Mouse (Mus musculus) hindbrain, embryonic 16.5 days (tissue): ENCODE data around the gene Arhgap10. TPM values are rescaled to one million over a fixed set of nuclear protein-coding genes. Genes with fewer than 3 reads are reported as not detected.

Source experiments
- ATAC-seq: fragments of 200-750 bp; cut with Nextera tagmentation; 2 replicates; pipeline ENCODE4 v1.8.0; 2017; ENCODE audit warnings: moderate TSS enrichment, moderate library complexity
- H3K27ac ChIP-seq: fragments of 300-500 bp; sonication (generic); 2 replicates; pipeline ENCODE4 v1.5.1; 2014; ENCODE audit warnings: low read depth, mild to moderate bottlenecking, control low read depth, low read length, moderate library complexity
- H3K27me3 ChIP-seq: fragments of 300-500 bp; sonication (generic); replicated peaks from 2 replicates; pipeline ENCODE4 v1.6.1; 2014; ENCODE audit warnings: low read length; ENCODE audit not compliant: control insufficient read depth, insufficient read depth
- H3K36me3 ChIP-seq: fragments of 300-500 bp; sonication (generic); 2 replicates; pipeline ENCODE4 v1.6.1; 2014; ENCODE audit warnings: mild to moderate bottlenecking, low read length, moderate library complexity, mixed read lengths; ENCODE audit not compliant: control insufficient read depth, insufficient read depth
- H3K4me1 ChIP-seq: fragments of 300-500 bp; sonication (generic); 2 replicates; pipeline ENCODE4 v1.6.1; 2014; ENCODE audit warnings: low read depth, low read length; ENCODE audit not compliant: control insufficient read depth, insufficient read depth
- H3K4me2 ChIP-seq: fragments of 300-500 bp; sonication (generic); 2 replicates; pipeline ENCODE4 v1.6.1; 2014; ENCODE audit warnings: mild to moderate bottlenecking, low read length, control low read depth, moderate library complexity
- H3K4me3 ChIP-seq: fragments of 300-500 bp; sonication (generic); 2 replicates; pipeline ENCODE4 v1.5.1; 2014; ENCODE audit warnings: mild to moderate bottlenecking, low read length, control low read depth, moderate library complexity
- H3K9ac ChIP-seq: fragments of 300-500 bp; sonication (generic); 2 replicates; pipeline ENCODE4 v1.6.1; 2014; ENCODE audit warnings: low read depth, mild to moderate bottlenecking, control low read depth, low read length, moderate library complexity
- H3K9me3 ChIP-seq: fragments of 300-500 bp; sonication (generic); 2 replicates; pipeline ENCODE4 v1.6.1; 2014; ENCODE audit warnings: mild to moderate bottlenecking, low read length, moderate library complexity; ENCODE audit not compliant: control insufficient read depth
- WGBS: fragments of 180-500 bp; shearing (Covaris S2); extraction: QIAGEN DNeasy Blood & Tissue Kit; methylation state at CpG from one replicate; pipeline ENCODE4 v1.1.7; 2014; 5-methylcytosine and 5-hydroxymethylcytosine counted together
- polyA plus RNA-seq: library from polyadenylated mRNA; unstranded; fragments of >200 nt; fragmentation: Nextera tagmentation; extraction: Ambion mirVana; gene quantifications from 2 replicates; pipeline ENCODE4 v1.2.1, GENCODE M21; 2015

Arhgap10 gene
- polyA plus RNA-seq, 1 experiment from 2014 or later, result 5.0 TPM

DNA sequence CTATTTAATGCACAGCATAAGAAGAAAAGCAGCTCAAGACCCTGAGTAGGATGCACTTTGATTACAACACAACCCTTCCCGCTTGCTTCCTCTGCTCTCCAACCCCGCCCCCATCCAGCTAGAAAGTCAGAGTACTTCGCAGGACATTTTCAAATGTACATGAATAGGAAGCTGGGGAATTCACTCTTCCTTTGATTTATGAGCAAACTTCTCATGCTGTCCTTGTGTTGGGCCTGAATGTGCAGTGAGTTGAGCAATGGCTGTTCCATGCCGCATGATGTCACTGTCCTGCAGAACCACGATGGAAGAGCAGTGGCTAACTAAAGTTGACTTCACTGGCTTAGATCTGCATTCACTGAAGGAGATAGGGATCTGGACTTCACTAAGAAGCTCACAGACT, 242.2 kb downstream of the Arhgap10 start:
- no peak for ATAC-seq
- no peaks in the 10 kb centered on the region for H3K9me3 ChIP-seq
- H3K27me3 ChIP-seq, result no peaks in the 10 kb centered on the region
- no peaks in the 10 kb centered on the region for H3K36me3 ChIP-seq
- H3K9ac ChIP-seq, result no peak overlapping the region
- H3K4me3 ChIP-seq, result no peak overlapping the region
- no peak overlapping the region for H3K4me2 ChIP-seq
- H3K27ac ChIP-seq, result no peak overlapping the region
- H3K4me1 ChIP-seq, result no peaks in the 10 kb centered on the region
- WGBS, result 91% methylated on average over 5 of the region's 5 CpGs

DNA sequence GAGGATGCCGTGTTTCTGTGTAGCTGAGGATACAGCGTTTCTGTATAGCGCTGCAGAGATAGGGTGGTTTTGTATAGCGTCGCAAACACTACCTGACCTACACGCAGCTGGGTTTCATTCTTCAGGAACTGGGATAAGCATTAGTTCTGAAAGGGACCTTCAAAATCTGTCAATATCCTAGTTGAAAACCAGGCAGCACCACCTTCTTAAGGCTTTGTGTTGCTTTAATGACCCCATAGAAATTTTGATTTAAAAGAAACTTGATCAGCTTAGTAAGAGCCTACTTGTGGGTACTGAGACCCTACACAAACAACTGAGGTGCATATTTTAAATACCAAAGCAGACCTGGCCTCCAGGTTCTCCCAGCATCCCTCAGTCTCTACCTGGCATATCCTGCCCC, 245.6 kb downstream of the Arhgap10 start:
- H3K4me1 ChIP-seq, result no peaks in the 10 kb centered on the region
- H3K27ac ChIP-seq, result no peak overlapping the region
- H3K9ac ChIP-seq, result no peak overlapping the region
- no peaks in the 10 kb centered on the region for H3K36me3 ChIP-seq
- H3K9me3 ChIP-seq, result no peaks in the 10 kb centered on the region; the same call in none of the 2 replicates
- H3K4me2 ChIP-seq, result no peak overlapping the region
- no peaks in the 10 kb centered on the region for H3K27me3 ChIP-seq
- WGBS, result 91% methylated on average over 6 of the region's 6 CpGs
- ATAC-seq, result no peak
- no peak overlapping the region for H3K4me3 ChIP-seq

- Histone ChIP-seq H3K9ac (no peak overlapping the region), H3K27me3 (no peaks in the 10 kb centered on the region), H3K27ac (no peak overlapping the region), H3K9me3 (no peaks in the 10 kb centered on the region; the same call in none of the 2 replicates), H3K4me2 (no peak overlapping the region), H3K4me3 (no peak overlapping the region), H3K4me1 (no peaks in the 10 kb centered on the region), H3K36me3 (no peaks in the 10 kb centered on the region)
- no peak for ATAC-seq
- 60% methylated on average over 1 of the region's 1 CpGs for WGBS
Measured at GRCm38 (mm10) chr8:77267941-77268405, 249.8 kb downstream of the Arhgap10 start.

DNA sequence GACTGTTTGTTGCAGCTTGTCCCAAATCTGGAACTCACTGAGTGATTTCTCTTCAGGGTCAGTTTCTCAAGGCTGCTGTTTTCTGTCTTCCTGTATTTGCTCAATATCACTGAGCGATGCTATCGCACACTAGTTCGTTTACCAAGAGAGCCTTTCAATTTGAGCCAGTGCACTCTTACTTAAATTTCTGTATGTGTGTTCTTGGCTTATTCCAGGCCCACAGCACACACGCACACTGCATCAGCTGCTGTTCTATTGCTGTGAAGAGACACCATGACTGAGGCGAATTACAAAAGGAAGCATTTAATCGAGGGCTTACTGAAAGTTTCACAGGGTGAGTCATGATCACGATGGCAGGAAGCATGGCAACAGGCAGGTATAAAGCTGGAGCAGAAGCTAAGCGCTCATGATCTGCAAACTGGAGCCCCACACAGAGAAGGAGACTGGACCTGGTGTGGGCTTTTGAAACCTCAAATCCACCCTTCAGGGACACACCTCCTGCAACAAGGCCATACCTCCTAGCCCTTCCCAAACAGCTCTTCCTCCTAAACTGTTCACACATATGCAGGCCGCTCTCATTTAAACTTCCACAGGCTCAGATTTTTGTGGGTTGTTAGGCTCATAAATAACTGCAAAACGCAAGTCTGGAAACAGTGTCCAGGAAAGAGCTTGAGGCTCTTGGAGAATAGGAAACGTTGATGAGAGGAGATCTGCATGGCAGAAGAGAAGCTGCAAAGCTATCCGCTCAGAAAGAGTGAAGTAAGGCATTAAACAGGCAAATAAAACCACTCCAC, 255.3 kb downstream of the Arhgap10 start:
- Histone ChIP-seq H3K36me3 (no peaks in the 10 kb centered on the region), H3K27me3 (no peaks in the 10 kb centered on the region), H3K4me2 (no peak overlapping the region), H3K9me3 (no peaks in the 10 kb centered on the region), H3K4me1 (no peaks in the 10 kb centered on the region), H3K4me3 (no peak overlapping the region), H3K27ac (no peak overlapping the region), H3K9ac (no peak overlapping the region)
- ATAC-seq, result no peak
- WGBS, result 87% methylated on average over 12 of the region's 12 CpGs

- Histone ChIP-seq H3K4me3 (no peak overlapping the region), H3K9ac (no peak overlapping the region), H3K27me3 (no peaks in the 10 kb centered on the region), H3K4me1 (no peaks in the 10 kb centered on the region), H3K4me2 (no peak overlapping the region), H3K27ac (no peak overlapping the region), H3K36me3 (no peaks in the 10 kb centered on the region), H3K9me3 (no peaks in the 10 kb centered on the region)
- no peak for ATAC-seq
- 91% methylated on average over 6 of the region's 6 CpGs for WGBS
Measured at GRCm38 (mm10) chr8:77261215-77261614, 256.5 kb downstream of the Arhgap10 start.

DNA sequence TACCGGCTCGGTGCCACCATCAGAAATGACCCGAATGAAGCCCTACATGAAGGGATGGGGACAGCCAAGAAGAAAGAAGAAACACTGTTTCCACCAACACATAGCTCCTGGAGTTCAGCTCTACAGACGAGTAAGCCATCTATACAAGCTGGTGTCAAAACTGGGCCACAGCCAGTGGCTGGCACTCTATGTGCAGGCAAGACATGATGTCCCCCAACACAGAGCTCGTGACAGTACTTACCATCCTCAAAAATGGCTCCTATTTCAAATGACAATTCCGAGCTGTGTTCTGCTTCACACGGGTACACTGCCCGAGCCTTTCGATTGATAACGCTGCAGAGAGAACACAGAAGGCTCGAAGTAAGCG, 260.7 kb downstream of the Arhgap10 start:
- Histone ChIP-seq H3K36me3 (no peaks in the 10 kb centered on the region), H3K4me1 (no peaks in the 10 kb centered on the region; the same call in 1 of the 2 replicates), H3K4me2 (no peak overlapping the region), H3K27ac (no peak overlapping the region), H3K4me3 (no peak overlapping the region), H3K9ac (no peak overlapping the region), H3K9me3 (no peaks in the 10 kb centered on the region), H3K27me3 (no peaks in the 10 kb centered on the region)
- 0 out of 2 replicates have a peak, but pooled peaks have one; percentile 29 for ATAC-seq
- 94% methylated on average over 12 of the region's 12 CpGs for WGBS

DNA sequence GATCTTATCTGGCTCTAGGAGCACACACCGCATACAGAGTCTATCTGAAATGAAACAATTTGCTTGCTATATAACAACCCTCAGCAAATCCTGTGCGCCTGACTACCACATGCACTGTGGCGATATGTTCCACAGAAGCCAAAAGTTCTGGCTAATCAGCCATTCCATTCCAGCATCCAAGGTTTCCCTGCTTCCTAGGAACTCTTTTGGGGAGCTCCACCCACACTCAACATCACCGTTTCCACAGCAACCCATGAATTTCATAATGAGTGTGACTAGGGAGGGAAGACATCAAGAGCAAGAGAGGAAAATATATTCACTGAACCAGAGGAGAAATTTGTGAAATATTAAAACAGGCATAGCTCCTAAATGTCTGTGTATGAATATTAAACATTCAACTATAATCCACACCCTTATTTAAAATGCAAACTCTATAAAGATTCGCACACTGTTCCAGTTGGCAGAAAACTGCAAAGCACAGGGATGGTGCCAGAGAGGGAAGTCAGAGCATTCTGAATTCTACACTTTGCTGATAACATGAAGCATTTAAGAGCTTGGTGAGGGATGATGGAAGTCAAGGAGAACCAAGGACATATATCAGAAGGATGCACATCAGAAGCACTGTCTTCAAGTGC, 261.2 kb downstream of the Arhgap10 start:
- WGBS, result 89% methylated on average over 5 of the region's 5 CpGs

DNA sequence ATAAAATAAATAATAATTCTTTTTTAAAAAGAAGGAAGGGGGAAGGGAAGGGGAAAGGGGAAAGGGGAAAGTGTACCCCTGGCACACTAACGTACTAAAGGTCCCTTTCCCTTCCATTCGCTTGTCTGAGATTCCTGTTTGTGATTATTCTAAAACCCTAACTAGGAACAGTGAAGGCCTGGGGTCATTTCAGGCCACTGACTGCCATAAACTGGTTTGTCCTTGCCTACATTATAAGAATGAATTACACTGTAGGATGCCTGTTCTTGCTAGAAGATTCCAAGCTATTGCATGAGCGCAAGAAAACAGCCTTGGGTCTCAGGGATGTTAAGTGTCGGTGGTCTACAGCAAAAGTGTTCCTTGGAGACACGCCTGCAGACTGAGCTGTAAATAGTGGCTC, 263.3 kb downstream of the Arhgap10 start:
- H3K27me3 ChIP-seq, result no peaks in the 10 kb centered on the region
- H3K9me3 ChIP-seq, result no peaks in the 10 kb centered on the region
- no peaks in the 10 kb centered on the region for H3K36me3 ChIP-seq
- no peak overlapping the region for H3K9ac ChIP-seq
- no peak overlapping the region for H3K4me3 ChIP-seq
- H3K4me1 ChIP-seq, result no peaks in the 10 kb centered on the region; the same call in 1 of the 2 replicates
- ATAC-seq, result no peak
- H3K4me2 ChIP-seq, result no peak overlapping the region
- H3K27ac ChIP-seq, result no peak overlapping the region
- WGBS, result 68% methylated on average over 5 of the region's 5 CpGs

More for the DNA sequence above, 261.2 kb downstream of the Arhgap10 start:
- H3K9me3 ChIP-seq, result no peaks in the 10 kb centered on the region
- H3K4me3 ChIP-seq, result no peak overlapping the region
- ATAC-seq, result peak; percentile 83
- H3K4me1 ChIP-seq, result no peaks in the 10 kb centered on the region; the same call in 1 of the 2 replicates
- H3K4me2 ChIP-seq, result no peak overlapping the region
- H3K9ac ChIP-seq, result no peak overlapping the region
- H3K27ac ChIP-seq, result no peak overlapping the region
- H3K36me3 ChIP-seq, result no peaks in the 10 kb centered on the region
- H3K27me3 ChIP-seq, result no peaks in the 10 kb centered on the region

DNA sequence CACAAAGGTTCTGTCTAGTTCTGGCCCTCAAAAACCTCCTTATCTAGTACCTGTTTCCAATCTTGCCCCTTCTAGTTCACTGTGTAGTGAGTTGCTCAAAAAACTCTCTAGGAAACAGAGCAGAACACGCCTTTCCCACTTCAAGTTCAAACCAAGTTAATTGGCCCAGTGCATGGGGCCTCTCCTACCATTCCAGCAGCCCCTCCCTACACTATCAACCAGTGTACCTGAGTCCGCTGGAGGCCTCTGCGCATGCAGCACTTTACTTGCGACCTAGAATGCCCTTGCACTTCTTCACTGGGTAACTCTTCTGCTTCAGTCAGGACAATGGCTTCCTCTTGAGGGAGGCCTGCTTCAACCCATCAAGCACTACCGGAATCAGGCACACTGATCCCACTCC, 266.6 kb downstream of the Arhgap10 start:
- H3K4me1 ChIP-seq, result no peaks in the 10 kb centered on the region; the same call in 1 of the 2 replicates
- H3K36me3 ChIP-seq, result no peaks in the 10 kb centered on the region
- no peaks in the 10 kb centered on the region for H3K27me3 ChIP-seq
- no peak overlapping the region for H3K9ac ChIP-seq
- no peak for ATAC-seq
- no peak overlapping the region for H3K27ac ChIP-seq
- no peaks in the 10 kb centered on the region for H3K9me3 ChIP-seq
- 94% methylated on average over 5 of the region's 5 CpGs for WGBS
- no peak overlapping the region for H3K4me3 ChIP-seq
- H3K4me2 ChIP-seq, result no peak overlapping the region
